Mouse (Mus musculus) midbrain, embryonic 14.5 days (tissue): ENCODE measurements around the gene Gm20906. TPM values are rescaled to one million over a fixed set of nuclear protein-coding genes. Genes with fewer than 3 reads are reported as not detected.
"Not testable (repeated sequence)": the region's sequence is repeated elsewhere in the genome, so short reads cannot be mapped to it uniquely, and the experiment has no call there.

ENCODE experiments used
- ATAC-seq: fragments of 200-750 bp; cut with Nextera tagmentation; 2 replicates; pipeline ENCODE4 v1.8.0; 2017; ENCODE audit warnings: moderate number of reproducible peaks, moderate library complexity; ENCODE audit not compliant: low FRiP score, low TSS enrichment
- DNase-seq: peaks from one replicate; pipeline ENCODE4 v3.0.0-alpha.2; 2015
- H3K27ac ChIP-seq: fragments of 300-500 bp; sonication (generic); replicated peaks from 2 replicates; pipeline ENCODE4 v1.5.1; 2014; ENCODE audit warnings: mild to moderate bottlenecking, low read depth, low read length, moderate library complexity
- H3K27me3 ChIP-seq: fragments of 300-500 bp; sonication (generic); 2 replicates; pipeline ENCODE4 v1.6.1; 2014; ENCODE audit warnings: low read length, control low read depth, mixed read lengths; ENCODE audit not compliant: control insufficient read depth, insufficient read depth
- H3K36me3 ChIP-seq: fragments of 300-500 bp; sonication (generic); 2 replicates; pipeline ENCODE4 v1.6.1; 2014; ENCODE audit warnings: low read length, control low read depth; ENCODE audit not compliant: control insufficient read depth, insufficient read depth
- H3K4me1 ChIP-seq: fragments of 300-500 bp; sonication (generic); 2 replicates; pipeline ENCODE4 v1.6.1; 2014; ENCODE audit warnings: mild to moderate bottlenecking, antibody characterized with exemption, low read length, control low read depth; ENCODE audit not compliant: control insufficient read depth, insufficient read depth
- H3K4me2 ChIP-seq: fragments of 300-500 bp; sonication (generic); 2 replicates; pipeline ENCODE4 v1.6.1; 2014; ENCODE audit warnings: mild to moderate bottlenecking, low read length, moderate library complexity
- H3K4me3 ChIP-seq: fragments of 300-500 bp; sonication (generic); replicated peaks from 2 replicates; pipeline ENCODE4 v1.5.1; 2014; ENCODE audit warnings: low read depth, low read length
- H3K9ac ChIP-seq: fragments of 300-500 bp; sonication (generic); replicated peaks from 2 replicates; pipeline ENCODE4 v1.6.1; 2014; ENCODE audit warnings: mild to moderate bottlenecking, low read length, moderate library complexity
- H3K9me3 ChIP-seq: fragments of 300-500 bp; sonication (generic); 2 replicates; pipeline ENCODE4 v1.6.1; 2016; ENCODE audit warnings: low read length, control low read depth, mixed read lengths; ENCODE audit not compliant: control insufficient read depth
- WGBS: fragments of 180-500 bp; shearing (Covaris S2); extraction: QIAGEN DNeasy Blood & Tissue Kit; methylation state at CpG from one replicate; pipeline ENCODE4 v1.1.7; 2014; 5-methylcytosine and 5-hydroxymethylcytosine counted together
- polyA plus RNA-seq: library from polyadenylated mRNA; unstranded; fragments of >200 nt; fragmentation: Nextera tagmentation; extraction: Ambion mirVana; gene quantifications from 2 replicates; pipeline ENCODE4 v1.2.1, GENCODE M21; 2014

The Gm20906 gene
- not detected in 2 replicates for polyA plus RNA-seq

DNA sequence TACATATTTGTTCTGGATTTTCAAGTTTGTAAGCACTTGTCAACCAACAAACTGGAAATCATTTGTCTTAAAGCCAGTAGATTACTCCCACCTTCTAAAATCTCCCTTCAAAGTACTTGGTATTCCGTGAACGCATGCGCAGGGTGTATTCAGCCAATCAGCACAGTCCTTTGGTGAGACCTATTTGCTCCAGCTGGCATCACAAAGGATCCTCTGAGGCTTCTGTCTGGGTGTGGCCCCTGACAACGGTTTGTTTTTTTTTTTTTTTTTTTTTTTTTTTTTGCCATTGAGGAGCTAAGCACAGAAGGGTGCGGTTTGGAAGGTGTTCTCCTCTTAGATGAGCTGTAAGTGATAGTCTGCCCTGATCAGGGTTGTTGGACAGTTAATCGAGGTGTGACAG lies at the start of gene Gm20906:
Gm20906 (plus strand) TSS at position 301 of the 400 bp plus-strand sequence.
- not testable (repeated sequence) for H3K4me1 ChIP-seq, DNase-seq, H3K4me3 ChIP-seq, H3K9me3 ChIP-seq, H3K36me3 ChIP-seq, H3K4me2 ChIP-seq, H3K27me3 ChIP-seq, H3K9ac ChIP-seq, H3K27ac ChIP-seq, ATAC-seq
- WGBS, result 60% methylated on average over 1 of the region's 6 CpGs
